Mouse (Mus musculus): Measurements from ENCODE around the gene Cdc42ep1. TPM values are rescaled to one million over a fixed set of nuclear protein-coding genes. Genes with fewer than 3 reads are reported as not detected.

The Cdc42ep1 gene
- polyA plus RNA-seq, 1 experiment from 2014 or later = 13.1 TPM

GRCm38 (mm10) chr15:78851505-78852153, 9.2 kb downstream of the Cdc42ep1 start:
- Histone ChIP-seq H3K4me2 (ENCODE audit: low read depth, low read length) (peak overlapping the region; percentile 19), H3K9me3 (replicated peaks; ENCODE audit: control insufficient read depth, low read length) (no peaks in the 10 kb centered on the region), H3K36me3 (ENCODE audit: control insufficient read depth, insufficient read depth) (no peaks in the 10 kb centered on the region), H3K4me1 (ENCODE audit: control insufficient read depth, low read depth, low read length) (peaks cover 17% of the 10 kb centered on the region), H3K27me3 (ENCODE audit: control insufficient read depth, insufficient read depth, low read depth, low read length) (peaks cover 8% of the 10 kb centered on the region; the same call in 1 of the 2 replicates), H3K9ac (ENCODE audit: low read depth, low read length) (no peak overlapping the region), H3K27ac (ENCODE audit: low read length) (no peak overlapping the region), H3K4me3 (ENCODE audit: low read depth, low read length) (no peak overlapping the region)
- WGBS (ENCODE audit: insufficient replicate concordance) = 8% methylated on average over 13 of the region's 13 CpGs
- peak; percentile 81 for ATAC-seq (ENCODE audit: low read depth)

- no peaks in the 10 kb centered on the region for H3K36me3 ChIP-seq (ENCODE audit: control insufficient read depth, insufficient read depth)
- 21% methylated on average over 8 of the region's 8 CpGs for WGBS (ENCODE audit: insufficient replicate concordance)
- H3K4me1 ChIP-seq (ENCODE audit: control insufficient read depth, low read depth, low read length) = peaks cover 18% of the 10 kb centered on the region
- H3K27me3 ChIP-seq (ENCODE audit: control insufficient read depth, insufficient read depth, low read depth, low read length) = peaks cover 6% of the 10 kb centered on the region; the same call in 1 of the 2 replicates
- H3K4me3 ChIP-seq (ENCODE audit: low read depth, low read length) = no peak within 1 kb of the TSS
- no peaks in the 10 kb centered on the region for H3K9me3 ChIP-seq (replicated peaks; ENCODE audit: control insufficient read depth, low read length)
- H3K4me2 ChIP-seq (ENCODE audit: low read depth, low read length) = no peak within 1 kb of the TSS
- H3K9ac ChIP-seq (ENCODE audit: low read depth, low read length) = no peak within 1 kb of the TSS
- no peak within 1 kb of the TSS for H3K27ac ChIP-seq (ENCODE audit: low read length)
- ATAC-seq (ENCODE audit: low read depth) = no peak
These were observed 13.0 kb downstream of the Cdc42ep1 start, which contains the start of gene Lgals2 for GRCm38 (mm10) chr15:78855303-78855965. Gene Lgals2, minus strand, starts transcription at chr15:78855529.

- no peak overlapping the region for H3K4me3 ChIP-seq (ENCODE audit: low read depth, low read length)
- no peaks in the 10 kb centered on the region for H3K27me3 ChIP-seq (ENCODE audit: control insufficient read depth, insufficient read depth, low read depth, low read length)
- no peak overlapping the region for H3K9ac ChIP-seq (ENCODE audit: low read depth, low read length)
- peaks cover 5% of the 10 kb centered on the region for H3K4me1 ChIP-seq (ENCODE audit: control insufficient read depth, low read depth, low read length)
- WGBS (ENCODE audit: insufficient replicate concordance) = 61% methylated on average over 7 of the region's 7 CpGs
- no peak overlapping the region for H3K4me2 ChIP-seq (ENCODE audit: low read depth, low read length)
- no peaks in the 10 kb centered on the region for H3K9me3 ChIP-seq (replicated peaks; ENCODE audit: control insufficient read depth, low read length)
- no peak for ATAC-seq (ENCODE audit: low read depth)
- H3K36me3 ChIP-seq (ENCODE audit: control insufficient read depth, insufficient read depth) = no peaks in the 10 kb centered on the region
- H3K27ac ChIP-seq (ENCODE audit: low read length) = no peak overlapping the region
These were observed 14.6 kb downstream of the Cdc42ep1 start for GRCm38 (mm10) chr15:78857009-78857408.

GRCm38 (mm10) chr15:78859311-78859710, 16.9 kb downstream of the Cdc42ep1 start:
- H3K9me3 ChIP-seq (replicated peaks; ENCODE audit: control insufficient read depth, low read length) = no peaks in the 10 kb centered on the region
- no peak overlapping the region for H3K4me3 ChIP-seq (ENCODE audit: low read depth, low read length)
- WGBS (ENCODE audit: insufficient replicate concordance) = 53% methylated on average over 4 of the region's 4 CpGs
- H3K27ac ChIP-seq (ENCODE audit: low read length) = no peak overlapping the region
- H3K27me3 ChIP-seq (ENCODE audit: control insufficient read depth, insufficient read depth, low read depth, low read length) = no peaks in the 10 kb centered on the region
- no peak overlapping the region for H3K4me2 ChIP-seq (ENCODE audit: low read depth, low read length)
- no peak overlapping the region for H3K9ac ChIP-seq (ENCODE audit: low read depth, low read length)
- peaks cover 5% of the 10 kb centered on the region for H3K4me1 ChIP-seq (ENCODE audit: control insufficient read depth, low read depth, low read length)
- H3K36me3 ChIP-seq (ENCODE audit: control insufficient read depth, insufficient read depth) = no peaks in the 10 kb centered on the region
- ATAC-seq (ENCODE audit: low read depth) = no peak

- Histone ChIP-seq H3K27me3 (ENCODE audit: control insufficient read depth, insufficient read depth, low read depth, low read length) (no peaks in the 10 kb centered on the region), H3K36me3 (ENCODE audit: control insufficient read depth, insufficient read depth) (no peaks in the 10 kb centered on the region), H3K4me3 (ENCODE audit: low read depth, low read length) (no peak overlapping the region), H3K4me2 (ENCODE audit: low read depth, low read length) (no peak overlapping the region), H3K9me3 (replicated peaks; ENCODE audit: control insufficient read depth, low read length) (no peaks in the 10 kb centered on the region), H3K9ac (ENCODE audit: low read depth, low read length) (no peak overlapping the region), H3K27ac (ENCODE audit: low read length) (no peak overlapping the region), H3K4me1 (ENCODE audit: control insufficient read depth, low read depth, low read length) (peaks cover 5% of the 10 kb centered on the region)
- no peak for ATAC-seq (ENCODE audit: low read depth)
- 15% methylated on average over 6 of the region's 6 CpGs for WGBS (ENCODE audit: insufficient replicate concordance)
These were observed 17.3 kb downstream of the Cdc42ep1 start for GRCm38 (mm10) chr15:78859714-78860113.

GRCm38 (mm10) chr15:78862280-78862679, 19.9 kb downstream of the Cdc42ep1 start:
- H3K9me3 ChIP-seq (replicated peaks; ENCODE audit: control insufficient read depth, low read length) = no peaks in the 10 kb centered on the region
- H3K9ac ChIP-seq (ENCODE audit: low read depth, low read length) = no peak overlapping the region
- 49% methylated on average over 5 of the region's 5 CpGs for WGBS (ENCODE audit: insufficient replicate concordance)
- H3K4me3 ChIP-seq (ENCODE audit: low read depth, low read length) = no peak overlapping the region
- H3K4me1 ChIP-seq (ENCODE audit: control insufficient read depth, low read depth, low read length) = peaks cover 5% of the 10 kb centered on the region
- no peak overlapping the region for H3K4me2 ChIP-seq (ENCODE audit: low read depth, low read length)
- ATAC-seq (ENCODE audit: low read depth) = no peak
- no peaks in the 10 kb centered on the region for H3K36me3 ChIP-seq (ENCODE audit: control insufficient read depth, insufficient read depth)
- no peak overlapping the region for H3K27ac ChIP-seq (ENCODE audit: low read length)
- H3K27me3 ChIP-seq (ENCODE audit: control insufficient read depth, insufficient read depth, low read depth, low read length) = no peaks in the 10 kb centered on the region

- no peak overlapping the region for H3K4me3 ChIP-seq (ENCODE audit: low read depth, low read length)
- WGBS (ENCODE audit: insufficient replicate concordance) = 55% methylated on average over 2 of the region's 2 CpGs
- H3K27me3 ChIP-seq (ENCODE audit: control insufficient read depth, insufficient read depth, low read depth, low read length) = no peaks in the 10 kb centered on the region
- no peak overlapping the region for H3K9ac ChIP-seq (ENCODE audit: low read depth, low read length)
- ATAC-seq (ENCODE audit: low read depth) = no peak
- no peaks in the 10 kb centered on the region for H3K36me3 ChIP-seq (ENCODE audit: control insufficient read depth, insufficient read depth)
- no peak overlapping the region for H3K4me2 ChIP-seq (ENCODE audit: low read depth, low read length)
- no peak overlapping the region for H3K27ac ChIP-seq (ENCODE audit: low read length)
- no peaks in the 10 kb centered on the region for H3K9me3 ChIP-seq (replicated peaks; ENCODE audit: control insufficient read depth, low read length)
- H3K4me1 ChIP-seq (ENCODE audit: control insufficient read depth, low read depth, low read length) = peaks cover 5% of the 10 kb centered on the region
These were observed 20.7 kb downstream of the Cdc42ep1 start for GRCm38 (mm10) chr15:78863154-78863553.

- H3K4me2 ChIP-seq (ENCODE audit: low read depth, low read length) = no peak overlapping the region
- no peaks in the 10 kb centered on the region for H3K27me3 ChIP-seq (ENCODE audit: control insufficient read depth, insufficient read depth, low read depth, low read length)
- peaks cover 5% of the 10 kb centered on the region for H3K4me1 ChIP-seq (ENCODE audit: control insufficient read depth, low read depth, low read length)
- ATAC-seq (ENCODE audit: low read depth) = 0 out of 2 replicates have a peak, but pooled peaks have one; percentile 22
- no peak overlapping the region for H3K27ac ChIP-seq (ENCODE audit: low read length)
- H3K9me3 ChIP-seq (replicated peaks; ENCODE audit: control insufficient read depth, low read length) = no peaks in the 10 kb centered on the region
- H3K4me3 ChIP-seq (ENCODE audit: low read depth, low read length) = no peak overlapping the region
- no peak overlapping the region for H3K9ac ChIP-seq (ENCODE audit: low read depth, low read length)
- H3K36me3 ChIP-seq (ENCODE audit: control insufficient read depth, insufficient read depth) = no peaks in the 10 kb centered on the region
- WGBS (ENCODE audit: insufficient replicate concordance) = 23% methylated on average over 13 of the region's 13 CpGs
These were observed 21.4 kb downstream of the Cdc42ep1 start for GRCm38 (mm10) chr15:78863852-78864253.

GRCm38 (mm10) chr15:78868398-78868797, 26.0 kb downstream of the Cdc42ep1 start:
- 52% methylated on average over 9 of the region's 9 CpGs for WGBS (ENCODE audit: insufficient replicate concordance)
- Histone ChIP-seq H3K4me2 (ENCODE audit: low read depth, low read length) (no peak overlapping the region), H3K36me3 (ENCODE audit: control insufficient read depth, insufficient read depth) (no peaks in the 10 kb centered on the region), H3K9ac (ENCODE audit: low read depth, low read length) (no peak overlapping the region), H3K27ac (ENCODE audit: low read length) (no peak overlapping the region), H3K9me3 (replicated peaks; ENCODE audit: control insufficient read depth, low read length) (no peaks in the 10 kb centered on the region), H3K4me3 (ENCODE audit: low read depth, low read length) (no peak overlapping the region), H3K4me1 (ENCODE audit: control insufficient read depth, low read depth, low read length) (no peaks in the 10 kb centered on the region), H3K27me3 (ENCODE audit: control insufficient read depth, insufficient read depth, low read depth, low read length) (no peaks in the 10 kb centered on the region)
- ATAC-seq (ENCODE audit: low read depth) = peak; percentile 35; the same call in 1 of the 2 replicates

Measured in liver, embryonic 16.5 days (tissue).